Mouse (Mus musculus): ENCODE measurements around the gene Car12. TPM values are rescaled to one million over a fixed set of nuclear protein-coding genes. Genes with fewer than 3 reads are reported as not detected.
"Not testable (repeated sequence)": the region's sequence is repeated elsewhere in the genome, so short reads cannot be mapped to it uniquely, and the experiment has no call there.

Car12 gene
- polyA plus RNA-seq, 1 experiment from 2014 or later = 1.5 TPM

- DNase-seq (ENCODE audit: low spot score) = no peak
Observed at GRCm38 (mm10) chr9:66760991-66761390, 47.5 kb downstream of the Car12 start.

- DNase-seq (ENCODE audit: low spot score) = no peak
Observed at GRCm38 (mm10) chr9:66768721-66769120, 55.2 kb downstream of the Car12 start.

GRCm38 (mm10) chr9:66769275-66769674, 55.8 kb downstream of the Car12 start:
- no peak for DNase-seq (ENCODE audit: low spot score)

GRCm38 (mm10) chr9:66770701-66771100, 57.2 kb downstream of the Car12 start:
- DNase-seq (ENCODE audit: low spot score) = no peak

- DNase-seq (ENCODE audit: low spot score) = peak; percentile 46
Observed at GRCm38 (mm10) chr9:66784552-66784951, 71.1 kb downstream of the Car12 start.

GRCm38 (mm10) chr9:66787821-66788220, 74.3 kb downstream of the Car12 start:
- DNase-seq (ENCODE audit: low spot score) = peak; percentile 53

- DNase-seq (ENCODE audit: low spot score) = no peak
Observed at GRCm38 (mm10) chr9:66794629-66795463, 81.4 kb downstream of the Car12 start.

- peak; percentile 96 for DNase-seq (ENCODE audit: low spot score)
Observed at GRCm38 (mm10) chr9:66795464-66796324, 82.2 kb downstream of the Car12 start, which contains the start of gene Aph1b. Aph1b (minus strand) TSS chr9:66795490.

- DNase-seq (ENCODE audit: low spot score) = no peak
Observed at GRCm38 (mm10) chr9:66796739-66797138, 83.3 kb downstream of the Car12 start, which contains the start of gene Gm10647. Gm10647 (plus strand) TSS chr9:66797039.

- no peak for DNase-seq (ENCODE audit: low spot score)
Observed at GRCm38 (mm10) chr9:66801947-66802346, 88.5 kb downstream of the Car12 start.

GRCm38 (mm10) chr9:66805951-66806350, 92.5 kb downstream of the Car12 start:
- DNase-seq (ENCODE audit: low spot score) = not testable (repeated sequence)

- DNase-seq (ENCODE audit: low spot score) = peak; percentile 47
Observed at GRCm38 (mm10) chr9:66813392-66813791, 99.9 kb downstream of the Car12 start.

Other genes starting within 250 kb of the Car12 start
- gene Fbxl22, start 199.1 kb upstream of the Car12 start, polyA plus RNA-seq (2015; fragmentation: Nextera tagmentation; extraction: Ambion mirVana) = 1.3 and 1.8 TPM in 2 replicates
- 154 and 168 TPM in 2 replicates for gene Usp3, start 120.5 kb upstream of the Car12 start, polyA plus RNA-seq (2015; fragmentation: Nextera tagmentation; extraction: Ambion mirVana)
- gene Aph1b, start 81.8 kb downstream of the Car12 start, polyA plus RNA-seq (2015; fragmentation: Nextera tagmentation; extraction: Ambion mirVana) = 1.5 and 1.8 TPM in 2 replicates
- gene Gm10647, start 83.4 kb downstream of the Car12 start, polyA plus RNA-seq (2015; fragmentation: Nextera tagmentation; extraction: Ambion mirVana) = 0.21 TPM in 1 of 2 replicates, not detected in the other
- 2.1 and 3.5 TPM in 2 replicates for gene Aph1c, start 121.0 kb downstream of the Car12 start, polyA plus RNA-seq (2015; fragmentation: Nextera tagmentation; extraction: Ambion mirVana)
- gene Rab8b, start 206.0 kb downstream of the Car12 start, polyA plus RNA-seq (2015; fragmentation: Nextera tagmentation; extraction: Ambion mirVana) = 14.4 and 25.8 TPM in 2 replicates
- 828 and 912 TPM in 2 replicates for gene Rps27l, start 232.4 kb downstream of the Car12 start, polyA plus RNA-seq (2015; fragmentation: Nextera tagmentation; extraction: Ambion mirVana)

Data from thymus, postnatal 0 days (tissue).